11 mouse cellular contexts compared by ENCODE assay signal in the genomic region with DNA sequence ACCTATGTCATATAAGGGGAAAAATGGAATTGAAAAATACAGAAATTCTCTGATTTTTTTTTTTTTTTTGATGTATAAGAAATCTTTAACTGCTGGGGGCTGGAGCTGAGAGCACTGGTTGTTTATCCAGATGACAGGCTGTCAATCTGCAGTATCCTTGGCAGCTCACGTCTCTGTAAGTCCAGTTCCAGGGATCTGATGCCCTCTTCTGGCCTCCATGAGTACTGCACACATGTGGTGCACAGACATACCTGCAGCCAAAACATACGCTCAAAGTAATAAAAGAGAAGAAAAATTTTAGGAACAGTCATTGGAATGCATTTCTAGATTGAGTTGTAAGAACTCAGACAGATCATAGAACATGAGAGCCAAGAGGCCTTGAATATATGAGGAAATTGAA.
DNase-seq lines count a peak whose midpoint lies in the region; ATAC-seq and TF ChIP-seq lines count a peak whose summit lies in the region.
"Had no signal": no experiment of that assay in that cellular context is flagged by ENCODE, and none has a peak within 500 bp of the region (broad histone marks: within the 10 kb centered on the region; RNA-seq: fewer than 3 reads in every experiment).

No protein-coding gene starts in this region.

- intact Hi-C loops in left cerebral cortex, postnatal 4 days (cut with DNase I): no loop called here
- intact Hi-C loops in left cerebral cortex, postnatal 36 days (cut with DNase I): no loop called here

- no peaks in the 10 kb centered on the region for H3K36me3 ChIP-seq in E14TG2a.4 (ENCODE audit: insufficient read depth, low read length)

- no peak overlapping the region for H3K4me3 ChIP-seq in E14TG2a.4 (replicated peaks; ENCODE audit: low read length)

- no peaks in the 10 kb centered on the region for H3K4me1 ChIP-seq in E14TG2a.4 (replicated peaks; ENCODE audit: low read depth, low read length)

- H3K27me3 ChIP-seq in E14TG2a.4 (ENCODE audit: insufficient read depth, low read length): no peaks in the 10 kb centered on the region

- no peaks in the 10 kb centered on the region for H3K9me3 ChIP-seq in E14TG2a.4 (ENCODE audit: low read length)

- peak; percentile 32 to 47 for DNase-seq in cerebellum, postnatal 10 days
- DNase-seq in cerebellum, postnatal 25 days: no peak
- DNase-seq in left cerebral cortex, postnatal 4 days: peak; percentile 13
- no peak for DNase-seq in left cerebral cortex, postnatal 36 days (ENCODE audit: low spot score in 2 of 2)
- DNase-seq in layer of hippocampus, adult 9-11 months: no peak
- no peak for DNase-seq in urinary bladder, postnatal 36 days (ENCODE audit: low spot score in 2 of 2)
- DNase-seq: cerebellum, adult 18-20 months; kidney, adult 11 months; right cerebral cortex, adult 18-20 months had no signal

- TF ChIP-seq CTCF in E14TG2a.4 (conservative IDR thresholded peaks at IDR 0.05; ENCODE audit: low read length): peak; percentile 77

- ATAC-seq in megakaryocyte, adult 5-6 weeks (ENCODE audit: poor library complexity, severe bottlenecking): 0 out of 2 replicates have a peak, but pooled peaks have one; percentile 38

Comparison
In these comparisons a context has a peak if more than half of its experiments do, and no peak if none do; other contexts are left out.
1. DNase-seq: peak in cerebellum, postnatal 10 days (2 of 2) and left cerebral cortex, postnatal 4 days (single experiment); none in cerebellum, postnatal 25 days (0 of 2), left cerebral cortex, postnatal 36 days (0 of 2), layer of hippocampus, adult 9-11 months (single experiment) and urinary bladder, postnatal 36 days (0 of 2).